Mouse (Mus musculus) embryonic facial prominence, embryonic 12.5 days (tissue): ENCODE results near the gene Ralbp1. TPM values are rescaled to one million over a fixed set of nuclear protein-coding genes. Genes with fewer than 3 reads are reported as not detected.
A peak's percentile ranks its signal among the peaks of the same experiment; 100 is the strongest.

Source experiments
- ATAC-seq: fragments of 200-750 bp; cut with Nextera tagmentation; 2 replicates; pipeline ENCODE4 v1.8.0; 2017; ENCODE audit not compliant: insufficient number of reproducible peaks, insufficient read depth, low FRiP score, low TSS enrichment
- H3K27ac ChIP-seq: fragments of 300-500 bp; sonication (generic); 2 replicates; pipeline ENCODE4 v1.5.1; 2016; ENCODE audit warnings: mild to moderate bottlenecking
- H3K27me3 ChIP-seq: fragments of 300-500 bp; sonication (generic); 2 replicates; pipeline ENCODE4 v1.6.1; 2016; ENCODE audit warnings: mild to moderate bottlenecking, moderate library complexity
- H3K36me3 ChIP-seq: fragments of 300-500 bp; sonication (generic); 2 replicates; pipeline ENCODE4 v1.6.1; 2016; ENCODE audit warnings: mild to moderate bottlenecking
- H3K4me1 ChIP-seq: fragments of 300-500 bp; sonication (generic); 2 replicates; pipeline ENCODE4 v1.6.1; 2016
- H3K4me2 ChIP-seq: fragments of 300-500 bp; sonication (generic); replicated peaks from 2 replicates; pipeline ENCODE4 v1.6.1; 2016; ENCODE audit warnings: mild to moderate bottlenecking, moderate library complexity
- H3K4me3 ChIP-seq: fragments of 300-500 bp; sonication (generic); 2 replicates; pipeline ENCODE4 v1.5.1; 2016; ENCODE audit warnings: mild to moderate bottlenecking
- H3K9ac ChIP-seq: fragments of 300-500 bp; sonication (generic); 2 replicates; pipeline ENCODE4 v1.6.1; 2016; ENCODE audit warnings: mild to moderate bottlenecking, moderate library complexity
- H3K9me3 ChIP-seq: fragments of 300-500 bp; sonication (generic); 2 replicates; pipeline ENCODE4 v1.6.1; 2016; ENCODE audit warnings: mild to moderate bottlenecking, moderate library complexity
- WGBS: fragments of 180-500 bp; shearing (Covaris S2); methylation state at CpG from one replicate; pipeline ENCODE4 v1.1.7; 2016; 5-methylcytosine and 5-hydroxymethylcytosine counted together
- polyA plus RNA-seq: library from polyadenylated mRNA; unstranded; fragments of >200 nt; fragmentation: Nextera tagmentation; extraction: Ambion mirVana; gene quantifications from 2 replicates; pipeline ENCODE4 v1.2.1, GENCODE M21; 2016

The Ralbp1 gene
- polyA plus RNA-seq, 1 experiment from 2014 or later: 65.7 TPM

GRCm38 (mm10) chr17:65845423-65845822, 40.2 kb downstream of the Ralbp1 start:
- Histone ChIP-seq H3K4me2 (no peak overlapping the region), H3K4me3 (no peak overlapping the region), H3K36me3 (peaks cover 59% of the 10 kb centered on the region), H3K9ac (no peak overlapping the region), H3K9me3 (no peaks in the 10 kb centered on the region), H3K4me1 (no peaks in the 10 kb centered on the region), H3K27me3 (no peaks in the 10 kb centered on the region), H3K27ac (no peak overlapping the region)
- 91% methylated on average over 6 of the region's 6 CpGs for WGBS
- ATAC-seq: no peak

GRCm38 (mm10) chr17:65842669-65843381, 42.8 kb downstream of the Ralbp1 start:
- H3K27ac ChIP-seq: no peak overlapping the region
- H3K4me1 ChIP-seq: 0 out of 2 replicates have a peak, but pooled peaks cover 4% of the 10 kb centered on the region
- ATAC-seq: no peak
- WGBS: 88% methylated on average over 10 of the region's 10 CpGs
- no peaks in the 10 kb centered on the region for H3K9me3 ChIP-seq
- no peaks in the 10 kb centered on the region for H3K27me3 ChIP-seq
- no peak overlapping the region for H3K9ac ChIP-seq
- H3K4me2 ChIP-seq: no peak overlapping the region
- H3K4me3 ChIP-seq: no peak overlapping the region
- H3K36me3 ChIP-seq: peaks cover 66% of the 10 kb centered on the region

GRCm38 (mm10) chr17:65839541-65840256, 45.9 kb downstream of the Ralbp1 start:
- Histone ChIP-seq H3K4me1 (0 out of 2 replicates have a peak, but pooled peaks cover 4% of the 10 kb centered on the region), H3K4me2 (no peak overlapping the region), H3K36me3 (peaks cover 80% of the 10 kb centered on the region), H3K27ac (no peak overlapping the region), H3K4me3 (no peak overlapping the region), H3K9ac (no peak overlapping the region), H3K9me3 (no peaks in the 10 kb centered on the region), H3K27me3 (no peaks in the 10 kb centered on the region)
- ATAC-seq: peak; percentile 18; the same call in 1 of the 2 replicates
- WGBS: 76% methylated on average over 7 of the region's 7 CpGs

- Histone ChIP-seq H3K9ac (no peak overlapping the region), H3K4me3 (no peak overlapping the region), H3K4me2 (no peak overlapping the region), H3K9me3 (no peaks in the 10 kb centered on the region), H3K27ac (no peak overlapping the region), H3K27me3 (no peaks in the 10 kb centered on the region), H3K36me3 (peaks cover 84% of the 10 kb centered on the region), H3K4me1 (0 out of 2 replicates have a peak, but pooled peaks cover 4% of the 10 kb centered on the region)
- no peak for ATAC-seq
- 84% methylated on average over 3 of the region's 3 CpGs for WGBS
Observed at GRCm38 (mm10) chr17:65836746-65837145, 48.9 kb downstream of the Ralbp1 start.

- Histone ChIP-seq H3K27me3 (no peaks in the 10 kb centered on the region), H3K27ac (no peak overlapping the region), H3K4me3 (no peak overlapping the region), H3K4me1 (no peaks in the 10 kb centered on the region), H3K9me3 (no peaks in the 10 kb centered on the region), H3K4me2 (no peak overlapping the region), H3K36me3 (peaks cover 87% of the 10 kb centered on the region), H3K9ac (no peak overlapping the region)
- 94% methylated on average over 3 of the region's 3 CpGs for WGBS
- ATAC-seq: no peak
Observed at GRCm38 (mm10) chr17:65833891-65834290, 51.7 kb downstream of the Ralbp1 start.

GRCm38 (mm10) chr17:65830216-65830863, 55.3 kb downstream of the Ralbp1 start:
- Histone ChIP-seq H3K4me3 (no peak overlapping the region), H3K4me2 (no peak overlapping the region), H3K4me1 (no peaks in the 10 kb centered on the region), H3K27me3 (no peaks in the 10 kb centered on the region), H3K36me3 (peaks cover 66% of the 10 kb centered on the region), H3K27ac (no peak overlapping the region), H3K9ac (no peak overlapping the region), H3K9me3 (no peaks in the 10 kb centered on the region)
- 92% methylated on average over 13 of the region's 13 CpGs for WGBS
- ATAC-seq: no peak

- WGBS: 83% methylated on average over 11 of the region's 11 CpGs
- ATAC-seq: no peak
Observed at GRCm38 (mm10) chr17:65828951-65829350, 56.6 kb downstream of the Ralbp1 start.

GRCm38 (mm10) chr17:65827904-65828303, 57.7 kb downstream of the Ralbp1 start:
- ATAC-seq: no peak
- 84% methylated on average over 5 of the region's 5 CpGs for WGBS
- H3K4me3 ChIP-seq: no peak overlapping the region
- no peak overlapping the region for H3K9ac ChIP-seq
- no peaks in the 10 kb centered on the region for H3K4me1 ChIP-seq
- no peak overlapping the region for H3K4me2 ChIP-seq
- H3K27me3 ChIP-seq: no peaks in the 10 kb centered on the region
- no peak overlapping the region for H3K27ac ChIP-seq
- peaks cover 65% of the 10 kb centered on the region for H3K36me3 ChIP-seq
- H3K9me3 ChIP-seq: no peaks in the 10 kb centered on the region

More at GRCm38 (mm10) chr17:65828951-65829350, 56.6 kb downstream of the Ralbp1 start:
- Histone ChIP-seq H3K4me2 (no peak overlapping the region), H3K9ac (no peak overlapping the region), H3K36me3 (peaks cover 71% of the 10 kb centered on the region), H3K27ac (no peak overlapping the region), H3K27me3 (no peaks in the 10 kb centered on the region), H3K9me3 (no peaks in the 10 kb centered on the region), H3K4me3 (no peak overlapping the region), H3K4me1 (no peaks in the 10 kb centered on the region)

- Histone ChIP-seq H3K9me3 (no peaks in the 10 kb centered on the region), H3K4me3 (no peak overlapping the region), H3K9ac (no peak overlapping the region), H3K27me3 (no peaks in the 10 kb centered on the region), H3K4me2 (no peak overlapping the region), H3K27ac (no peak overlapping the region), H3K4me1 (no peaks in the 10 kb centered on the region), H3K36me3 (peaks cover 69% of the 10 kb centered on the region)
- WGBS: 86% methylated on average over 16 of the region's 16 CpGs
- no peak for ATAC-seq
Observed at GRCm38 (mm10) chr17:65827119-65827840, 58.3 kb downstream of the Ralbp1 start.

GRCm38 (mm10) chr17:65826257-65826656, 59.3 kb downstream of the Ralbp1 start:
- peaks cover 67% of the 10 kb centered on the region for H3K36me3 ChIP-seq
- 71% methylated on average over 9 of the region's 9 CpGs for WGBS

GRCm38 (mm10) chr17:65824246-65824645, 61.4 kb downstream of the Ralbp1 start:
- WGBS: 92% methylated on average over 10 of the region's 10 CpGs
- no peaks in the 10 kb centered on the region for H3K4me1 ChIP-seq
- H3K4me2 ChIP-seq: no peak overlapping the region
- H3K27ac ChIP-seq: no peak overlapping the region
- ATAC-seq: no peak
- H3K9me3 ChIP-seq: no peaks in the 10 kb centered on the region
- peaks cover 55% of the 10 kb centered on the region for H3K36me3 ChIP-seq
- H3K9ac ChIP-seq: no peak overlapping the region
- H3K27me3 ChIP-seq: no peaks in the 10 kb centered on the region
- H3K4me3 ChIP-seq: no peak overlapping the region

More at GRCm38 (mm10) chr17:65826257-65826656, 59.3 kb downstream of the Ralbp1 start:
- Histone ChIP-seq H3K4me3 (no peak overlapping the region), H3K9me3 (no peaks in the 10 kb centered on the region), H3K9ac (no peak overlapping the region), H3K4me2 (no peak overlapping the region), H3K27ac (no peak overlapping the region), H3K27me3 (no peaks in the 10 kb centered on the region), H3K4me1 (no peaks in the 10 kb centered on the region)
- no peak for ATAC-seq
